ENCODE assay signal across 8 mouse cellular contexts in genomic region chr11:83424681-83425080, GRCm38 (mm10). TPM values are rescaled to one million over a fixed set of nuclear protein-coding genes. Genes with fewer than 3 reads are reported as not detected.
A peak's percentile ranks its signal among the peaks of the same experiment; 100 is the strongest.
DNase-seq lines count a peak whose midpoint lies in the region; ATAC-seq and TF ChIP-seq lines count a peak whose summit lies in the region.

No protein-coding gene starts in this region.

- no peaks in the 10 kb centered on the region for H3K9me3 ChIP-seq in intestine, postnatal 0 days (ENCODE audit: control insufficient read depth)
- H3K9me3 ChIP-seq in liver, embryonic 14.5 days (ENCODE audit: control insufficient read depth, low read length), result no peaks in the 10 kb centered on the region
- no peaks in the 10 kb centered on the region for H3K9me3 ChIP-seq in neural tube, embryonic 12.5 days

- no peak for TF ChIP-seq EP300 in liver, embryonic 14.5 days (IDR thresholded peaks at IDR 0.05; ENCODE audit: low read depth)

- H3K9ac ChIP-seq in intestine, postnatal 0 days (ENCODE audit: low read depth, low read length), result no peak overlapping the region
- no peak overlapping the region for H3K9ac ChIP-seq in liver, embryonic 14.5 days (replicated peaks)
- H3K9ac ChIP-seq in neural tube, embryonic 12.5 days, result no peak overlapping the region

- no peak for ATAC-seq in intestine, postnatal 0 days
- ATAC-seq in liver, embryonic 14.5 days (ENCODE audit: insufficient read depth), result no peak
- peak; percentile 72; the same call in 1 of the 2 replicates for ATAC-seq in neural tube, embryonic 12.5 days (ENCODE audit: low FRiP score, low read depth)

- H3K4me3 ChIP-seq in thymus, adult 2 months (ENCODE audit: control insufficient read depth, insufficient read depth, low read length), result no peak overlapping the region
- H3K4me3 ChIP-seq in cerebellum, adult 2 months (replicated peaks; ENCODE audit: insufficient read depth, low read depth, low read length), result no peak overlapping the region
- no peak overlapping the region for H3K4me3 ChIP-seq in intestine, postnatal 0 days (ENCODE audit: low read depth, low read length)
- H3K4me3 ChIP-seq in liver, embryonic 14.5 days (ENCODE audit: insufficient read depth in 1 of 2, low read depth in 2 of 2, low read length in 2 of 2), result no peak overlapping the region
- no peak overlapping the region for H3K4me3 ChIP-seq in neural tube, embryonic 12.5 days

- TF ChIP-seq CTCF in thymus, adult 2 months (IDR thresholded peaks at IDR 0.05; ENCODE audit: borderline replicate concordance, control insufficient read depth, extremely low read depth, insufficient read depth, low read length, poor library complexity), result peak; percentile 77; the same call in 1 of the 2 replicates
- peak; percentile 98 for TF ChIP-seq CTCF in cerebellum, adult 2 months (IDR thresholded peaks at IDR 0.05; ENCODE audit: borderline replicate concordance, insufficient read depth, low read depth, low read length)
- peak; percentile 95 for TF ChIP-seq CTCF in intestine, postnatal 0 days (IDR thresholded peaks at IDR 0.05; ENCODE audit: low read depth)
- TF ChIP-seq CTCF in liver, embryonic 14.5 days (IDR thresholded peaks at IDR 0.05; ENCODE audit: low read depth), result peak; percentile 96

- H3K4me1 ChIP-seq in thymus, adult 2 months (replicated peaks; ENCODE audit: control insufficient read depth, insufficient read depth, low read length), result peaks cover 7% of the 10 kb centered on the region; the same call in 1 of the 2 replicates
- H3K4me1 ChIP-seq in cerebellum, adult 2 months (ENCODE audit: control insufficient read depth, insufficient read depth, low read length), result no peaks in the 10 kb centered on the region
- H3K4me1 ChIP-seq in intestine, postnatal 0 days (replicated peaks; ENCODE audit: control insufficient read depth, insufficient read depth, low read length), result no peaks in the 10 kb centered on the region
- no peaks in the 10 kb centered on the region for H3K4me1 ChIP-seq in liver, embryonic 14.5 days (replicated peaks; ENCODE audit: control insufficient read depth in 2 of 2, insufficient read depth in 2 of 2, low read length in 1 of 2)
- H3K4me1 ChIP-seq in neural tube, embryonic 12.5 days, result no peaks in the 10 kb centered on the region

- 13% methylated on average over 8 of the region's 8 CpGs for WGBS in thymus, adult 2 months
- 8% methylated on average over 8 of the region's 8 CpGs for WGBS in cerebellum, adult 2 months
- WGBS in intestine, postnatal 0 days, result 6% methylated on average over 8 of the region's 8 CpGs
- 9% methylated on average over 8 of the region's 8 CpGs for WGBS in liver, embryonic 14.5 days (ENCODE audit: insufficient replicate concordance)
- WGBS in neural tube, embryonic 12.5 days, result 8% methylated on average over 8 of the region's 8 CpGs

- H3K27me3 ChIP-seq in thymus, adult 2 months (ENCODE audit: control insufficient read depth, insufficient read depth, low read length), result no peaks in the 10 kb centered on the region; the same call in 1 of the 2 replicates
- H3K27me3 ChIP-seq in cerebellum, adult 2 months (ENCODE audit: control insufficient read depth, insufficient read depth, low read length), result no peaks in the 10 kb centered on the region; the same call in 1 of the 2 replicates
- H3K27me3 ChIP-seq in intestine, postnatal 0 days (replicated peaks; ENCODE audit: control insufficient read depth, insufficient read depth, low read length), result peaks cover 18% of the 10 kb centered on the region; the same call in 1 of the 2 replicates
- peaks cover 12% of the 10 kb centered on the region for H3K27me3 ChIP-seq in liver, embryonic 14.5 days (ENCODE audit: control insufficient read depth, insufficient read depth, low read length)
- H3K27me3 ChIP-seq in neural tube, embryonic 12.5 days (replicated peaks), result peaks cover 49% of the 10 kb centered on the region

- H3K27ac ChIP-seq in thymus, adult 2 months (ENCODE audit: control insufficient read depth, insufficient read depth, low read length), result no peak overlapping the region
- H3K27ac ChIP-seq in cerebellum, adult 2 months (ENCODE audit: insufficient read depth, low read length), result no peak overlapping the region
- H3K27ac ChIP-seq in intestine, postnatal 0 days (ENCODE audit: low read depth, low read length), result no peak overlapping the region
- H3K27ac ChIP-seq in liver, embryonic 14.5 days, result no peak overlapping the region
- no peak overlapping the region for H3K27ac ChIP-seq in neural tube, embryonic 12.5 days

- TF ChIP-seq POLR2A in thymus, adult 2 months (IDR thresholded peaks at IDR 0.05; ENCODE audit: control insufficient read depth, extremely low read depth, insufficient read depth, low read length, poor library complexity), result no peak
- no peak for TF ChIP-seq POLR2A in cerebellum, adult 2 months (IDR thresholded peaks at IDR 0.05; ENCODE audit: borderline replicate concordance, insufficient read depth, low read length)

- H3K4me2 ChIP-seq in intestine, postnatal 0 days (replicated peaks; ENCODE audit: low read depth), result no peak overlapping the region
- no peak overlapping the region for H3K4me2 ChIP-seq in liver, embryonic 14.5 days (ENCODE audit: low read depth)
- H3K4me2 ChIP-seq in neural tube, embryonic 12.5 days (replicated peaks), result no peak overlapping the region

- H3K36me3 ChIP-seq in thymus, adult 2 months (ENCODE audit: control insufficient read depth, insufficient read depth, low read length), result no peaks in the 10 kb centered on the region
- H3K36me3 ChIP-seq in intestine, postnatal 0 days (ENCODE audit: control insufficient read depth, insufficient read depth), result no peaks in the 10 kb centered on the region
- H3K36me3 ChIP-seq in liver, embryonic 14.5 days (replicated peaks; ENCODE audit: control insufficient read depth, insufficient read depth, low read depth), result no peaks in the 10 kb centered on the region
- H3K36me3 ChIP-seq in neural tube, embryonic 12.5 days, result no peaks in the 10 kb centered on the region

- peak; percentile 64 for DNase-seq in thymus, adult 2 months
- DNase-seq in thymus, adult 18-20 months, result no peak
- DNase-seq in cerebellum, adult 2 months, result peak; percentile 68 to 85
- DNase-seq in forelimb bud, embryonic 11.5 days (ENCODE audit: low read depth, low spot score), result peak; percentile 78
- peak in 2 of 3 experiments; percentile 33 to 36 for DNase-seq in liver, embryonic 14.5 days (ENCODE audit: low read depth in 3 of 3, low spot score in 3 of 3)
- peak; percentile 25 to 74 for DNase-seq in thymus, postnatal 10 days (ENCODE audit: low spot score in 2 of 2)

RNA-seq across cellular contexts. Expression of gene Gas2l2, which starts 4.6 kb away (rescaled TPM):
- polyA plus RNA-seq in thymus, adult 2 months (2012; rRNA removed), result 0.10 and 0.12 TPM in 2 replicates
- 0.16 and 0.22 TPM in 2 replicates for polyA plus RNA-seq in cerebellum, adult 2 months (2012; rRNA removed)
- 0.51 and 0.65 TPM in 2 replicates for polyA plus RNA-seq in intestine, postnatal 0 days (2015; fragmentation: Nextera tagmentation; extraction: Ambion mirVana)
- polyA plus RNA-seq in liver, embryonic 14.5 days (2012; rRNA removed), result not detected in 2 replicates
- polyA plus RNA-seq in liver, embryonic 14.5 days (2014; fragmentation: Nextera tagmentation; extraction: Ambion mirVana), result not detected in 2 replicates
- polyA plus RNA-seq in neural tube, embryonic 12.5 days (2016; fragmentation: Nextera tagmentation; extraction: Ambion mirVana), result 0.20 TPM in 1 of 2 replicates, not detected in the other

RNA-seq across cellular contexts. Expression of gene 1700020L24Rik, which starts 12.8 kb away (rescaled TPM):
- 1.9 and 2.0 TPM in 2 replicates for polyA plus RNA-seq in thymus, adult 2 months (2012; rRNA removed)
- polyA plus RNA-seq in cerebellum, adult 2 months (2012; rRNA removed), result 1.5 and 3.1 TPM in 2 replicates
- polyA plus RNA-seq in intestine, postnatal 0 days (2015; fragmentation: Nextera tagmentation; extraction: Ambion mirVana), result 0.76 and 1.5 TPM in 2 replicates
- polyA plus RNA-seq in liver, embryonic 14.5 days (2012; rRNA removed), result 2.1 and 2.8 TPM in 2 replicates
- 1.6 and 1.9 TPM in 2 replicates for polyA plus RNA-seq in liver, embryonic 14.5 days (2014; fragmentation: Nextera tagmentation; extraction: Ambion mirVana)
- polyA plus RNA-seq in neural tube, embryonic 12.5 days (2016; fragmentation: Nextera tagmentation; extraction: Ambion mirVana), result 0.38 and 0.76 TPM in 2 replicates

RNA-seq across cellular contexts. Expression of gene Rasl10b, which starts 15.7 kb away (rescaled TPM):
- polyA plus RNA-seq in thymus, adult 2 months (2012; rRNA removed), result 1.2 and 5.3 TPM in 2 replicates
- 121 and 126 TPM in 2 replicates for polyA plus RNA-seq in cerebellum, adult 2 months (2012; rRNA removed)
- 0.82 and 0.94 TPM in 2 replicates for polyA plus RNA-seq in intestine, postnatal 0 days (2015; fragmentation: Nextera tagmentation; extraction: Ambion mirVana)
- 0.31 and 0.35 TPM in 2 replicates for polyA plus RNA-seq in liver, embryonic 14.5 days (2012; rRNA removed)
- 0.06 and 0.13 TPM in 2 replicates for polyA plus RNA-seq in liver, embryonic 14.5 days (2014; fragmentation: Nextera tagmentation; extraction: Ambion mirVana)
- polyA plus RNA-seq in neural tube, embryonic 12.5 days (2016; fragmentation: Nextera tagmentation; extraction: Ambion mirVana), result 24.2 and 26.5 TPM in 2 replicates

RNA-seq across cellular contexts. Expression of gene Mmp28, which starts 38.2 kb away (rescaled TPM):
- polyA plus RNA-seq in thymus, adult 2 months (2012; rRNA removed), result 6.0 and 8.2 TPM in 2 replicates
- 4.3 and 4.8 TPM in 2 replicates for polyA plus RNA-seq in cerebellum, adult 2 months (2012; rRNA removed)
- 1.6 and 2.1 TPM in 2 replicates for polyA plus RNA-seq in intestine, postnatal 0 days (2015; fragmentation: Nextera tagmentation; extraction: Ambion mirVana)
- polyA plus RNA-seq in liver, embryonic 14.5 days (2012; rRNA removed), result 0.31 and 0.34 TPM in 2 replicates
- polyA plus RNA-seq in liver, embryonic 14.5 days (2014; fragmentation: Nextera tagmentation; extraction: Ambion mirVana), result 0.10 and 0.24 TPM in 2 replicates
- polyA plus RNA-seq in neural tube, embryonic 12.5 days (2016; fragmentation: Nextera tagmentation; extraction: Ambion mirVana), result 2.4 and 2.7 TPM in 2 replicates

RNA-seq across cellular contexts. Expression of gene Taf15, which starts 48.2 kb away (rescaled TPM):
- 17.1 and 20.0 TPM in 2 replicates for polyA plus RNA-seq in thymus, adult 2 months (2012; rRNA removed)
- 60.0 and 60.1 TPM in 2 replicates for polyA plus RNA-seq in cerebellum, adult 2 months (2012; rRNA removed)
- polyA plus RNA-seq in intestine, postnatal 0 days (2015; fragmentation: Nextera tagmentation; extraction: Ambion mirVana), result 5.4 and 7.3 TPM in 2 replicates
- polyA plus RNA-seq in liver, embryonic 14.5 days (2012; rRNA removed), result 18.4 and 43.1 TPM in 2 replicates
- polyA plus RNA-seq in liver, embryonic 14.5 days (2014; fragmentation: Nextera tagmentation; extraction: Ambion mirVana), result 1.9 and 2.2 TPM in 2 replicates
- polyA plus RNA-seq in neural tube, embryonic 12.5 days (2016; fragmentation: Nextera tagmentation; extraction: Ambion mirVana), result 9.9 and 13.6 TPM in 2 replicates

Comparison
In these comparisons a context has a peak if more than half of its experiments do, and no peak if none do; other contexts are left out.
1. DNase-seq: peak in thymus, adult 2 months (single experiment), cerebellum, adult 2 months (2 of 2), forelimb bud, embryonic 11.5 days (single experiment), liver, embryonic 14.5 days (2 of 3) and thymus, postnatal 10 days (2 of 2); none in thymus, adult 18-20 months (0 of 2).
2. Peak in every context shown above with its lines, with median percentiles within 50 percentile points of each other: CTCF ChIP-seq.